Mouse (Mus musculus): ENCODE measurements around the gene Cubn. TPM values are rescaled to one million over a fixed set of nuclear protein-coding genes. Genes with fewer than 3 reads are reported as not detected.

Cubn gene
- total and polyA plus RNA-seq, 3 experiments = 0.03 TPM; not detected in 2

DNA sequence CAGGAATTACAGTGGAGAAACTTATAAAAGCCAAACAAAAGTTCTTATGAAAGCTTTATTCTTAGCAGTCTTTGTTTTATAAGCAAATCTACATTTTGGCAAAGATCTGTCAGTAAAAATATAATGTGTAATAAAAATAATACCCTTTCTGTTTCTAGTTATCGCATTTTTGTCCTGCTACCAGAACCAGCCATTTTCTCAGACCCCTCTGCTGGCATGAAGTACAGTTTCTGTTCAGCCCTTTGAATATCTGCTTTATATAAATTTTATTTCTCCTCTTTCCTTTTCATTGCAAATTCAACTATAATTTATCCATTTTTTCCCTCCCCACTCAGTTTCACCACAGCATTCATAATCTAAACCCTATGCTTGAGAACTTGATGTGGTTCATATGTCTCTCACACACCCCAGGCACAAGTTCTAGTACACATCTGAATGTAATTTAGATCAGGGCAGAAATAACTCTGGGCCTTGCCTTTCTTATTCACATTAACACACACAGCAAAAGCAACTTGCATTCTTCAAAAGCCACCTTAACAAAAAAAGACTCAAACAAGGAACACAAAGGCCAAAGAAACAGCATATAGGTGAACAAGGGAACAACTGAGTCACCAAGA lies 139.4 kb downstream of the Cubn start:
- no peaks in the 10 kb centered on the region for H3K79me2 ChIP-seq (ENCODE audit: control insufficient read depth, insufficient read depth, low read length, poor library complexity)
- H3K9ac ChIP-seq (ENCODE audit: control insufficient read depth, low read depth, low read length, poor library complexity, severe bottlenecking) = no peak overlapping the region
- no peaks in the 10 kb centered on the region for H3K9me3 ChIP-seq (replicated peaks; ENCODE audit: insufficient read depth, low read length)
- TF ChIP-seq RAD21 (IDR thresholded peaks at IDR 0.05; ENCODE audit: low read depth, low read length) (no peak), JUND (IDR thresholded peaks at IDR 0.05; ENCODE audit: low read depth, low read length) (no peak), ZC3H11A (IDR thresholded peaks at IDR 0.05; ENCODE audit: low read depth, low read length) (no peak), ZMIZ1 (IDR thresholded peaks at IDR 0.05; ENCODE audit: low read depth, low read length) (no peak), POLR2AphosphoS2 (IDR thresholded peaks at IDR 0.05; ENCODE audit: low read length) (no peak), MYC (IDR thresholded peaks at IDR 0.05; ENCODE audit: low read depth, low read length) (no peak), RCOR1 (IDR thresholded peaks at IDR 0.05; ENCODE audit: low read depth, low read length) (no peak), GABPA (IDR thresholded peaks at IDR 0.05; ENCODE audit: low read depth, low read length) (no peak), NRF1 (IDR thresholded peaks at IDR 0.05; ENCODE audit: insufficient read depth, low read depth, low read length, poor library complexity, severe bottlenecking) (no peak), USF1 (IDR thresholded peaks at IDR 0.05; ENCODE audit: low read depth, low read length) (no peak), SIN3A (IDR thresholded peaks at IDR 0.05; ENCODE audit: low read length) (no peak), SMC3 (IDR thresholded peaks at IDR 0.05; ENCODE audit: low read depth, low read length) (no peak)
- no peaks in the 10 kb centered on the region for H3K36me3 ChIP-seq (ENCODE audit: control insufficient read depth in 1 of 2, insufficient read depth in 2 of 2, low read length in 2 of 2)
- no peaks in the 10 kb centered on the region for H3K4me1 ChIP-seq (ENCODE audit: control insufficient read depth in 1 of 2, insufficient read depth in 2 of 2, low read length in 2 of 2)
- H3K4me3 ChIP-seq (ENCODE audit: control insufficient read depth in 1 of 2, insufficient read depth in 1 of 2, low read depth in 2 of 2, low read length in 2 of 2) = no peak overlapping the region
- DNase-seq (ENCODE audit: low read depth, low spot score) = no peak
- no peak overlapping the region for H3K27ac ChIP-seq (ENCODE audit: control insufficient read depth, low read depth, low read length)
- peaks cover 2 to 7% of the 10 kb centered on the region in 2 experiments for H3K27me3 ChIP-seq (ENCODE audit: control insufficient read depth in 1 of 2, insufficient read depth in 2 of 2, low read length in 2 of 2)

GRCm38 (mm10) chr2:13342325-13342926 lies 149.2 kb downstream of the Cubn start:
- Histone ChIP-seq H3K4me1 (ENCODE audit: control insufficient read depth in 1 of 2, insufficient read depth in 2 of 2, low read length in 2 of 2) (no peaks in the 10 kb centered on the region), H3K79me2 (ENCODE audit: control insufficient read depth, insufficient read depth, low read length, poor library complexity) (no peaks in the 10 kb centered on the region), H3K27ac (ENCODE audit: control insufficient read depth, low read depth, low read length) (no peak overlapping the region), H3K36me3 (ENCODE audit: control insufficient read depth in 1 of 2, insufficient read depth in 2 of 2, low read length in 2 of 2) (no peaks in the 10 kb centered on the region), H3K9me3 (replicated peaks; ENCODE audit: insufficient read depth, low read length) (no peaks in the 10 kb centered on the region), H3K9ac (ENCODE audit: control insufficient read depth, low read depth, low read length, poor library complexity, severe bottlenecking) (no peak overlapping the region), H3K27me3 (ENCODE audit: control insufficient read depth in 1 of 2, insufficient read depth in 2 of 2, low read length in 2 of 2) (peaks cover 0 to 1% of the 10 kb centered on the region in 2 experiments; a peak in 1 of 4 replicates), H3K4me3 (ENCODE audit: control insufficient read depth in 1 of 2, insufficient read depth in 1 of 2, low read depth in 2 of 2, low read length in 2 of 2) (no peak overlapping the region)
- no peak for DNase-seq (ENCODE audit: low read depth, low spot score)
- TF ChIP-seq MYC (IDR thresholded peaks at IDR 0.05; ENCODE audit: low read depth, low read length) (no peak), HCFC1 (IDR thresholded peaks at IDR 0.05; ENCODE audit: low read depth, low read length) (no peak), EP300 (IDR thresholded peaks at IDR 0.05; ENCODE audit: low read depth in 1 of 2, low read length in 2 of 2) (no peak), CHD1 (IDR thresholded peaks at IDR 0.05; ENCODE audit: low read depth, low read length) (no peak), MEF2A (IDR thresholded peaks at IDR 0.05; ENCODE audit: extremely low read depth, insufficient replicate concordance, low read depth, low read length, poor library complexity, severe bottlenecking) (no peak), CTCF (IDR thresholded peaks at IDR 0.05 in 2 of 3, conservative IDR thresholded peaks at IDR 0.05 in 1 of 3; ENCODE audit: control insufficient read depth in 1 of 3, insufficient read depth in 1 of 3, low read depth in 2 of 3, low read length in 3 of 3, poor library complexity in 1 of 3, severe bottlenecking in 1 of 3) (no peak), ZMIZ1 (IDR thresholded peaks at IDR 0.05; ENCODE audit: low read depth, low read length) (no peak)
